Mouse (Mus musculus): ENCODE results near the gene Tnip2. TPM values are rescaled to one million over a fixed set of nuclear protein-coding genes. Genes with fewer than 3 reads are reported as not detected.

Tnip2 gene
- 10.1 and 10.5 TPM in 2 replicates for polyA plus RNA-seq (2014; fragmentation: Nextera tagmentation; extraction: Ambion mirVana)

DNA sequence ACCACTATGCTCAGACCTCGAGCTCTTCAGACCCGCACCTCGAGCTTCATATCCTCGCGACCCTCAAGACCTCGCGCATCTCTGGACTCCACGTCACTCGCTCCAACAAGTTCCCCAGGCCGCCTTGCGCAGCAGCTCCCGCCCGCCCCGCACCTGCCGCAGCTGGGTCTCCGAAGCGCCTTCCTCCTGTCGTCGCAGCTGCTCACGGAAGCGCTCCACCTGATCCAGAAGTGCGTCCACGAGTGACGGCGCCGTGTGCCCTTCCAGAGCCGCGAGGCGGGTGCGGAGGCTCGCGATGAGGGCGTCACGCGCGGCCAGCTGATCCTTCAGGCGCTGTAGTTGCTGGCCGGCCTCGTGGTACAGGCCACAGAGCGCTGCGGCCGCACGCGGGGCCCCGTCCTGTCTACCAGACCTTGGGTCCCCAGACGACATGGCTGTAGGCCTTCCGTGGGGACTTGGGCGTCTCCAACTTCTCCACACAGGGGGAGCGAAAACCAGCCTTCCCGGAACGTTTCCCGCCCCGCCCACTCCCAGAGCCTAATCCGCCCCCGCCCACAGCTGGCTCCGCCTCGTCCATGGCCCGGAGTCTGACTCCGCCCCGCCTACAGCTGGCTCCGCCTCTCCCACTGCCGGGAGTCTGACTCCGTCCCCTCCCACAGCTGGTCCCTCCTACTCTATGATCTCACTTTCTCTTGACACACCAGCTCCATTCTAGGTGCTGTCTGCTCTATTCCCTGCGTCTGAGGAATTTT, at the start of gene Tnip2:
TSS of gene Tnip2 (minus strand) at position 526 of the 752 bp plus-strand sequence.
- WGBS: under 1% methylated on average over 63 of the region's 64 CpGs
- no peak within 1 kb of the TSS for H3K27ac ChIP-seq

GRCm38 (mm10) chr5:34551821-34552220, 38.0 kb upstream of the Tnip2 start:
- peaks cover 15% of the 10 kb centered on the region for H3K4me1 ChIP-seq (replicated peaks; ENCODE audit: control insufficient read depth, insufficient read depth, low read length)
- ATAC-seq (ENCODE audit: low FRiP score) (no peak), DNase-seq (ENCODE audit: low spot score) (no peak)
- WGBS: 79% methylated on average over 4 of the region's 4 CpGs
- H3K27me3 ChIP-seq (ENCODE audit: control insufficient read depth, insufficient read depth, low read length): no peaks in the 10 kb centered on the region
- H3K36me3 ChIP-seq (replicated peaks; ENCODE audit: control insufficient read depth, insufficient read depth): peaks cover 54% of the 10 kb centered on the region
- H3K4me3 ChIP-seq (replicated peaks; ENCODE audit: low read length): no peak overlapping the region
- H3K4me2 ChIP-seq (replicated peaks): no peak overlapping the region; the same call in 1 of the 2 replicates
- no peak overlapping the region for H3K27ac ChIP-seq
- no peak overlapping the region for H3K9ac ChIP-seq
- no peaks in the 10 kb centered on the region for H3K9me3 ChIP-seq (ENCODE audit: control insufficient read depth, low read length)

More for the DNA sequence above, at the start of gene Tnip2:
- H3K4me1 ChIP-seq (replicated peaks; ENCODE audit: control insufficient read depth, insufficient read depth, low read length): peaks cover 7% of the 10 kb centered on the region; the same call in 1 of the 2 replicates
- H3K36me3 ChIP-seq (replicated peaks; ENCODE audit: control insufficient read depth, insufficient read depth): no peaks in the 10 kb centered on the region
- H3K27me3 ChIP-seq (ENCODE audit: control insufficient read depth, insufficient read depth, low read length): peaks cover 11% of the 10 kb centered on the region
- peak within 1 kb of the TSS; percentile 56 for H3K9ac ChIP-seq
- DNase-seq (ENCODE audit: low spot score) (peak; percentile 90), ATAC-seq (ENCODE audit: low FRiP score) (peak; percentile 95)
- H3K4me2 ChIP-seq (replicated peaks): peak within 1 kb of the TSS; percentile 75
- peak within 1 kb of the TSS; percentile 50 for H3K4me3 ChIP-seq (replicated peaks; ENCODE audit: low read length)
- no peaks in the 10 kb centered on the region for H3K9me3 ChIP-seq (ENCODE audit: control insufficient read depth, low read length)

- Histone ChIP-seq H3K9ac (peak overlapping the region; percentile 99), H3K27me3 (ENCODE audit: control insufficient read depth, insufficient read depth, low read length) (no peaks in the 10 kb centered on the region), H3K4me2 (replicated peaks) (peak overlapping the region; percentile 78), H3K4me1 (replicated peaks; ENCODE audit: control insufficient read depth, insufficient read depth, low read length) (peaks cover 15% of the 10 kb centered on the region), H3K4me3 (replicated peaks; ENCODE audit: low read length) (peak overlapping the region; percentile 95), H3K36me3 (replicated peaks; ENCODE audit: control insufficient read depth, insufficient read depth) (peaks cover 39% of the 10 kb centered on the region), H3K9me3 (ENCODE audit: control insufficient read depth, low read length) (no peaks in the 10 kb centered on the region), H3K27ac (peak overlapping the region; percentile 87; the same call in 1 of the 2 replicates)
- ATAC-seq (ENCODE audit: low FRiP score): no peak
- WGBS: 10% methylated on average over 6 of the region's 6 CpGs
- DNase-seq (ENCODE audit: low spot score): no peak
These were observed 36.5 kb upstream of the Tnip2 start for GRCm38 (mm10) chr5:34550251-34550650.

DNA sequence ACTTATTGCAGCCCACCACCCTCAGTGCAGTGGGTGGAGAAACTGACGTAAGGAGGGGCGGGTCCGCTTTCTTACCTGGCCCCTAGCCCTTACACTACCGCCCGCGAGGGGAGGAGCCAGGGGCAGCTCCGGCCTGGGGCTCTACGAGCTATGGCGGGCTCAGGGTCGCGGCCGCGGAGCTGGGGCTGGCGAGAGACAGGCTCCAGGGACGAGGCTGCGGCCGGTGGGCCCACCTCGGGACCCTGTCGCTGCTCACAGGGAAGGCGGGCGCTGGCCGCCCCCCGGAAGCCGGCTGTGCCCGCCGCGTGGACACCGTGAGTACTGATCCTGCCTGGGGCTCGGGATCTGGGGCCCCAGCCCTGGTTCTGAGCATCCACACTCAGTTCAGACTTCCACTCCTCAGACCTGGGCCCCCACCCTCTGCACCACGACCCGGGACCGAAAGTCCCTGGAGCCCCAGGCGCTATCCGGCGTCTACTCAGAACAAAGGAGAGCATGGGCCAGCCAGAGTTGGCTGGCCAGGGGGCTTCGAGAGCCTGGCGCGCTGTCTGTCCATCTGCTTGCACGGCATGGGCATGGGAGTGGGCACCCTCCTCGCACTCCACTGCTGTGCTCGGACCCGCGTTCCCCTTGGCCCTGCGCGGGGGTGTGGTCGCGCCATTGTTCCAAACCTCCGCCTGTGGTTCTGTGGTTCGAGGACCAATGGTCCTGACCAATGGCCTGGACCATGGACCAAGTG, 35.9 kb upstream of the Tnip2 start:
- H3K4me3 ChIP-seq (replicated peaks; ENCODE audit: low read length): peak overlapping the region; percentile 95
- 1% methylated on average over 46 of the region's 49 CpGs for WGBS
- peak overlapping the region; percentile 87 for H3K27ac ChIP-seq
- H3K4me1 ChIP-seq (replicated peaks; ENCODE audit: control insufficient read depth, insufficient read depth, low read length): peaks cover 15% of the 10 kb centered on the region
- H3K27me3 ChIP-seq (ENCODE audit: control insufficient read depth, insufficient read depth, low read length): no peaks in the 10 kb centered on the region
- H3K36me3 ChIP-seq (replicated peaks; ENCODE audit: control insufficient read depth, insufficient read depth): peaks cover 33% of the 10 kb centered on the region
- no peaks in the 10 kb centered on the region for H3K9me3 ChIP-seq (ENCODE audit: control insufficient read depth, low read length)
- H3K9ac ChIP-seq: peak overlapping the region; percentile 99
- DNase-seq (ENCODE audit: low spot score): peak; percentile 74
- H3K4me2 ChIP-seq (replicated peaks): peak overlapping the region; percentile 78
- ATAC-seq (ENCODE audit: low FRiP score): peak; percentile 88

- Histone ChIP-seq H3K4me1 (replicated peaks; ENCODE audit: control insufficient read depth, insufficient read depth, low read length) (peaks cover 15% of the 10 kb centered on the region), H3K9me3 (ENCODE audit: control insufficient read depth, low read length) (no peaks in the 10 kb centered on the region), H3K9ac (peak overlapping the region; percentile 99), H3K4me3 (replicated peaks; ENCODE audit: low read length) (peak overlapping the region; percentile 95), H3K36me3 (replicated peaks; ENCODE audit: control insufficient read depth, insufficient read depth) (peaks cover 28% of the 10 kb centered on the region), H3K27me3 (ENCODE audit: control insufficient read depth, insufficient read depth, low read length) (no peaks in the 10 kb centered on the region), H3K4me2 (replicated peaks) (peak overlapping the region; percentile 78), H3K27ac (no peak overlapping the region; the same call in 1 of the 2 replicates)
- 26% methylated on average over 8 of the region's 8 CpGs for WGBS
- DNase-seq (ENCODE audit: low spot score) (no peak), ATAC-seq (ENCODE audit: low FRiP score) (no peak)
These were observed 35.3 kb upstream of the Tnip2 start for GRCm38 (mm10) chr5:34549135-34549482.

- Histone ChIP-seq H3K4me3 (replicated peaks; ENCODE audit: low read length) (no peak overlapping the region), H3K27me3 (ENCODE audit: control insufficient read depth, insufficient read depth, low read length) (no peaks in the 10 kb centered on the region), H3K4me1 (replicated peaks; ENCODE audit: control insufficient read depth, insufficient read depth, low read length) (peaks cover 15% of the 10 kb centered on the region), H3K4me2 (replicated peaks) (no peak overlapping the region), H3K9me3 (ENCODE audit: control insufficient read depth, low read length) (no peaks in the 10 kb centered on the region), H3K36me3 (replicated peaks; ENCODE audit: control insufficient read depth, insufficient read depth) (peaks cover 11% of the 10 kb centered on the region), H3K9ac (no peak overlapping the region), H3K27ac (no peak overlapping the region)
- ATAC-seq (ENCODE audit: low FRiP score) (no peak), DNase-seq (ENCODE audit: low spot score) (peak; percentile 27)
These were observed 33.6 kb upstream of the Tnip2 start for GRCm38 (mm10) chr5:34547410-34547809.

GRCm38 (mm10) chr5:34543114-34543513, 29.3 kb upstream of the Tnip2 start:
- Histone ChIP-seq H3K27me3 (ENCODE audit: control insufficient read depth, insufficient read depth, low read length) (no peaks in the 10 kb centered on the region), H3K9ac (no peak overlapping the region), H3K9me3 (ENCODE audit: control insufficient read depth, low read length) (no peaks in the 10 kb centered on the region), H3K27ac (no peak overlapping the region), H3K4me2 (replicated peaks) (no peak overlapping the region), H3K4me1 (replicated peaks; ENCODE audit: control insufficient read depth, insufficient read depth, low read length) (no peaks in the 10 kb centered on the region), H3K4me3 (replicated peaks; ENCODE audit: low read length) (no peak overlapping the region), H3K36me3 (replicated peaks; ENCODE audit: control insufficient read depth, insufficient read depth) (no peaks in the 10 kb centered on the region)
- WGBS: 75% methylated on average over 4 of the region's 4 CpGs
- ATAC-seq (ENCODE audit: low FRiP score) (no peak), DNase-seq (ENCODE audit: low spot score) (no peak)

GRCm38 (mm10) chr5:34542166-34542565, 28.4 kb upstream of the Tnip2 start:
- Histone ChIP-seq H3K4me3 (replicated peaks; ENCODE audit: low read length) (no peak overlapping the region), H3K27me3 (ENCODE audit: control insufficient read depth, insufficient read depth, low read length) (no peaks in the 10 kb centered on the region), H3K9ac (no peak overlapping the region), H3K27ac (no peak overlapping the region), H3K4me1 (replicated peaks; ENCODE audit: control insufficient read depth, insufficient read depth, low read length) (no peaks in the 10 kb centered on the region), H3K9me3 (ENCODE audit: control insufficient read depth, low read length) (no peaks in the 10 kb centered on the region), H3K4me2 (replicated peaks) (no peak overlapping the region), H3K36me3 (replicated peaks; ENCODE audit: control insufficient read depth, insufficient read depth) (no peaks in the 10 kb centered on the region)
- ATAC-seq (ENCODE audit: low FRiP score) (no peak), DNase-seq (ENCODE audit: low spot score) (no peak)
- 63% methylated on average over 1 of the region's 1 CpGs for WGBS

DNA sequence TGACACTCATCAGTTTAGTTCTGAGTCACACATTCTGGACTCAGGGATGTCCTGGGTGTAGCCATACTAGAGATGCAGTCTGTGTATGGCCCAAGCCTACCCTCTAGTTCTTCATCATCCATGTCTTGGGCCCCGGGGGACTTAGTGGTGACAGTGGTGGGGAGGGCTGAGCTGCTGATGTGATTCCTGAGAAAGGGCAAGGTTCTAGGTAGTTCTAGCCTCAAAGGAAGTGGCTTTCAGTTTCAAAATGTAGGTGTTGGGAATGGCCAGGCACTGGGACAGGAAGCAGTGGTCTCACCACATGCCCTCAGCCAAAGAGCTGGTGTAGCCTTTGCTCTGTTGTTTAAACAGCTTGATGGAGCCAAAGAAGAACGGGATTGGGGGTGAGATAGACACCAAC, 25.3 kb upstream of the Tnip2 start:
- H3K36me3 ChIP-seq (replicated peaks; ENCODE audit: control insufficient read depth, insufficient read depth): no peaks in the 10 kb centered on the region
- H3K27me3 ChIP-seq (ENCODE audit: control insufficient read depth, insufficient read depth, low read length): no peaks in the 10 kb centered on the region
- H3K4me2 ChIP-seq (replicated peaks): no peak overlapping the region
- H3K9ac ChIP-seq: no peak overlapping the region
- DNase-seq (ENCODE audit: low spot score) (no peak), ATAC-seq (ENCODE audit: low FRiP score) (no peak)
- WGBS: 93% methylated on average over 2 of the region's 2 CpGs
- no peak overlapping the region for H3K4me3 ChIP-seq (replicated peaks; ENCODE audit: low read length)
- no peaks in the 10 kb centered on the region for H3K9me3 ChIP-seq (ENCODE audit: control insufficient read depth, low read length)
- H3K27ac ChIP-seq: no peak overlapping the region
- no peaks in the 10 kb centered on the region for H3K4me1 ChIP-seq (replicated peaks; ENCODE audit: control insufficient read depth, insufficient read depth, low read length)

All from hindbrain, embryonic 14.5 days (tissue).